Mouse (Mus musculus) limb, embryonic 10.5 days (tissue): ENCODE measurements at regions not wholly inside any gene's neighbourhood (a gene's known extent, or its start where the extent isn't known, plus 50 kb on each side); places are given as distances from the start of the nearest gene placed in this dataset.

ENCODE experiments used
- DNase-seq: peaks from one replicate; pipeline ENCODE4 v3.0.0-alpha.2; 2017; ENCODE audit warnings: low spot score
- H3K27ac ChIP-seq: fragments of 300-500 bp; sonication (generic); 2 replicates; pipeline ENCODE4 v1.5.1; 2016; ENCODE audit warnings: mild to moderate bottlenecking
- H3K27me3 ChIP-seq: fragments of 300-500 bp; sonication (generic); 2 replicates; pipeline ENCODE4 v1.6.1; 2016; ENCODE audit warnings: low read depth, mild to moderate bottlenecking; ENCODE audit not compliant: poor library complexity, severe bottlenecking
- H3K36me3 ChIP-seq: fragments of 300-500 bp; sonication (generic); 2 replicates; pipeline ENCODE4 v1.6.1; 2016; ENCODE audit warnings: mild to moderate bottlenecking, moderate library complexity
- H3K4me1 ChIP-seq: fragments of 300-500 bp; sonication (generic); 2 replicates; pipeline ENCODE4 v1.6.1; 2016
- H3K4me3 ChIP-seq: fragments of 300-500 bp; sonication (generic); 2 replicates; pipeline ENCODE4 v1.5.1; 2016; ENCODE audit warnings: mild to moderate bottlenecking, moderate library complexity
- H3K9me3 ChIP-seq: fragments of 300-500 bp; sonication (generic); replicated peaks from 2 replicates; pipeline ENCODE4 v1.6.1; 2016; ENCODE audit warnings: mild to moderate bottlenecking
- WGBS: fragments of 180-500 bp; shearing (Covaris S2); methylation state at CpG from one replicate; pipeline ENCODE4 v1.1.7; 2016; 5-methylcytosine and 5-hydroxymethylcytosine counted together

DNA sequence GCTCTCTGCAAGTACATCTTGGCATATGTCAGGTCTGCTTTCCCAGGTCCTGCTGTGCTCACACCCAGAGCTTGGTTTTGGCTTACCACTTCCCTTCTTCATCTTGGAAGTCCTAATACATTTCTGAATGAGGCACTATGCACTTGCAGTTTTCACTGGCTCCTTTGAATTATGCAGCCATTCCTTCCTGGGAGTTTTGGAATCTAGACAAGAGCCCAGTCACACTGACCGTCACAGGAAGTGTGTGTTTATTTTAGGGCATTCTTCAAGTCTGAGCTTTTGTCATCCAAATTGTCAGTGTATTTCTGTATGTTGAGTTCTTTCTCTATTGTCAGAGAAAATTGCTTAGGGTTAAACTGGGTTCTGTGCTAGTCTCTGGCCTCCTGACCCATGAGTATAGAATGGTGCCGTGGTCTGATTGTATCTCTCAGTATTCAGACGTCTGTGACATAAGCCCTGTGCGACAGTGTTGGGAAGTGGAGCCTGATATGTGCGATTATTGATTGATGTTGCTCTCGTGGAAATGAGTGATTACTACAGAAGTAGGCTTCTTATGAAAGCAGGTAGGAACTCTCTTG is 162.6 kb upstream of the Serpine2 start:
- 81% methylated on average over 6 of the region's 6 CpGs for WGBS
- no peaks in the 10 kb centered on the region for H3K4me1 ChIP-seq
- no peaks in the 10 kb centered on the region for H3K36me3 ChIP-seq
- no peaks in the 10 kb centered on the region for H3K27me3 ChIP-seq
- H3K27ac ChIP-seq, result no peak overlapping the region
- no peak for DNase-seq
- H3K9me3 ChIP-seq, result no peaks in the 10 kb centered on the region
- H3K4me3 ChIP-seq, result no peak overlapping the region

- no peaks in the 10 kb centered on the region for H3K9me3 ChIP-seq
- 78% methylated on average over 3 of the region's 3 CpGs for WGBS
- no peaks in the 10 kb centered on the region for H3K27me3 ChIP-seq
- no peak overlapping the region for H3K27ac ChIP-seq
- H3K36me3 ChIP-seq, result no peaks in the 10 kb centered on the region
- no peak for DNase-seq
- no peaks in the 10 kb centered on the region for H3K4me1 ChIP-seq
- no peak overlapping the region for H3K4me3 ChIP-seq
These were observed 160.9 kb upstream of the Serpine2 start for GRCm38 (mm10) chr1:80021866-80022265.

- H3K4me1 ChIP-seq, result peaks cover 14% of the 10 kb centered on the region
- H3K27me3 ChIP-seq, result no peaks in the 10 kb centered on the region
- no peak for DNase-seq
- H3K27ac ChIP-seq, result no peak overlapping the region
- H3K4me3 ChIP-seq, result no peak overlapping the region
- WGBS, result 81% methylated on average over 11 of the region's 11 CpGs
- no peaks in the 10 kb centered on the region for H3K36me3 ChIP-seq
- no peaks in the 10 kb centered on the region for H3K9me3 ChIP-seq
These were observed 157.5 kb upstream of the Serpine2 start for GRCm38 (mm10) chr1:80018391-80019065.

DNA sequence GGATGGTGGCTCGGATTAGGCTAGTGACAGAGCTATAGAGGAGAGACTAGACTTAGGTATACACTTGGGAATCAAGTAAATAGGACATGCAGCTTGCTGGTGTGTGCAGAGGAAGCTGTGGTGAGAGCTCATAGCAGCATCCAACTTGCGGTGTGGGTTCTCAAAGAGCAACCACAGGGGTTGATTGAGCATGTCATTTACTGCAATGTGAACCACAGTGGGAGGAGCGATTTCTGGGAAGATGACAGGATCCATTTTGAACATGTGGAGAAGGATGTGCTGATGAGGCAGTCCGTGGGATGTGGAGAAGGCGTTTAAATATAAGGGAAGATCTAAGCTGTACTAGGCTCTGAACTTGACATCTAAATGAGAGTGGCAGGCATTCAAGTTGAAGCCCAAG is 154.5 kb upstream of the Serpine2 start:
- H3K27ac ChIP-seq, result 0 out of 2 replicates have a peak overlapping the region, but pooled peaks have one; percentile 6
- no peaks in the 10 kb centered on the region for H3K36me3 ChIP-seq

GRCm38 (mm10) chr1:80014586-80014985 is 153.6 kb upstream of the Serpine2 start:
- no peaks in the 10 kb centered on the region for H3K36me3 ChIP-seq
- WGBS, result 37% methylated on average over 2 of the region's 2 CpGs
- H3K27me3 ChIP-seq, result no peaks in the 10 kb centered on the region
- no peak for DNase-seq
- H3K9me3 ChIP-seq, result no peaks in the 10 kb centered on the region
- H3K4me1 ChIP-seq, result peaks cover 14% of the 10 kb centered on the region
- H3K27ac ChIP-seq, result peak overlapping the region; percentile 58; the same call in 1 of the 2 replicates
- H3K4me3 ChIP-seq, result no peak overlapping the region

More for the DNA sequence above, 154.5 kb upstream of the Serpine2 start:
- H3K4me1 ChIP-seq, result peaks cover 14% of the 10 kb centered on the region
- 93% methylated on average over 5 of the region's 5 CpGs for WGBS
- no peak for DNase-seq
- no peaks in the 10 kb centered on the region for H3K9me3 ChIP-seq
- no peaks in the 10 kb centered on the region for H3K27me3 ChIP-seq
- H3K4me3 ChIP-seq, result no peak overlapping the region

GRCm38 (mm10) chr1:80010724-80011123 is 149.7 kb upstream of the Serpine2 start:
- Histone ChIP-seq H3K9me3 (no peaks in the 10 kb centered on the region), H3K27ac (no peak overlapping the region), H3K4me1 (peaks cover 14% of the 10 kb centered on the region), H3K4me3 (no peak overlapping the region), H3K36me3 (no peaks in the 10 kb centered on the region), H3K27me3 (no peaks in the 10 kb centered on the region)
- WGBS, result 49% methylated on average over 4 of the region's 4 CpGs
- DNase-seq, result no peak

- Histone ChIP-seq H3K4me1 (no peaks in the 10 kb centered on the region; the same call in 1 of the 2 replicates), H3K27ac (no peak overlapping the region), H3K9me3 (no peaks in the 10 kb centered on the region), H3K4me3 (no peak overlapping the region), H3K27me3 (no peaks in the 10 kb centered on the region), H3K36me3 (no peaks in the 10 kb centered on the region)
- DNase-seq, result no peak
- 82% methylated on average over 11 of the region's 11 CpGs for WGBS
These were observed 138.1 kb upstream of the Serpine2 start for GRCm38 (mm10) chr1:79999081-79999480.

DNA sequence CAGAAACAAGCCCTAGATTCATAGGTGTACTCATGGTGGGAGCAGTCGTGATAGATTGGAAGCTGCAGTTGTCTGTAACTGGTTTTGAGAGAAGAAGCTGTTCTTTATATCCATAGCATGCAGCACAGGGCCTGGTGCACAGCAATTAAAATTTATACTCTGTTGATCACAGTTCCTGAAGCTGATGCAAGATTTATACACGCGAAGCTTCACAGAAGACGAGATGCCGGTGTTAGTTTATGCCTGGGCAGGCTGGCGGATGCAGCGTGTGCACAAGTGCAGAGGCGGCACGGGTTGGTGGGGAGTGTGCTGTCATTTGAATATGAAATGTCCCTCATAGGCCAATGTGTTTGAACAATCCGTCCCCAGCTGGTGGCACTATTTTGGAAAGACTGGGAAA is 136.9 kb upstream of the Serpine2 start:
- Histone ChIP-seq H3K27ac (no peak overlapping the region), H3K27me3 (no peaks in the 10 kb centered on the region), H3K4me1 (no peaks in the 10 kb centered on the region; the same call in 1 of the 2 replicates), H3K36me3 (no peaks in the 10 kb centered on the region), H3K4me3 (no peak overlapping the region), H3K9me3 (no peaks in the 10 kb centered on the region)
- DNase-seq, result no peak
- WGBS, result 90% methylated on average over 10 of the region's 10 CpGs

DNA sequence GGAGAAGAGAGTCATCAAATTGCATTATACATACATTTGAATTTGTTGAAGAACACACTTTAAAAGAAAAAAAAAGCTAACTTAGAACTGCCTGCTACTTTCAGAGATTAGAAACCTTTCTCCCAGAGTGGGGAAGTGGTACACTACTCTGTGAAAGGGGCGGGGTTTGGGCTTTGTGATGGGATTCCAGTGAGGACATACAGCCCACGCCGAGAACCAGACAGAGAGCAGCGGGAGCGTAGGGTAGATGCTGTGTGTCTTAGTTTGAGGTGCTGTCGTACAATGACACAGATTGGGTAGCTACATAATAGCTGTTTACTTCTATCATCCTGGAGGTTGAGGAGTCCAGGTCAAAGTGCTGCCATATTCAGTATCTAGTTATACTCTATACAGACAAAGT is 136.5 kb upstream of the Serpine2 start:
- H3K4me1 ChIP-seq, result no peaks in the 10 kb centered on the region; the same call in 1 of the 2 replicates
- no peak for DNase-seq
- no peaks in the 10 kb centered on the region for H3K27me3 ChIP-seq
- H3K36me3 ChIP-seq, result no peaks in the 10 kb centered on the region
- H3K27ac ChIP-seq, result no peak overlapping the region
- WGBS, result 92% methylated on average over 6 of the region's 6 CpGs
- H3K9me3 ChIP-seq, result no peaks in the 10 kb centered on the region
- H3K4me3 ChIP-seq, result no peak overlapping the region

DNA sequence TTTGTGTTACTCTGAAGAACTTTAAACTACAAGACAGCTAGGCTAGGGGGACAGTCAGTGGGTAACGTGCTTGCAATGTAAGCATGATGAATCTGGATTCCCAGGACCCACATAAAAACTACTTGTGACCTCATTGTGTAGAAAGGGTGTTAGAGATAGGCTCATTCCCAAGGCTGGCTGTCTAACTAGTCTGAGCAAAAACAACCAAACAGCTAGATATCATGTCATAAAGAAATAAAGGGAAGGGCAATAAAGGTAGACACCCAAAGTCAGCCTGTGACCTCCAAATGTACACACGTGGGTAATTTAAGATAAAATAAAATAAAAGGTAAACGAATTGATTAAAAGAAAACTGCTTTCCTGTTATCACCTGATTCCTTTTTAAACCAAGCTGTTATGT is 123.7 kb upstream of the Serpine2 start:
- Histone ChIP-seq H3K4me1 (peaks cover 24% of the 10 kb centered on the region), H3K27ac (no peak overlapping the region), H3K36me3 (no peaks in the 10 kb centered on the region), H3K27me3 (no peaks in the 10 kb centered on the region), H3K4me3 (no peak overlapping the region), H3K9me3 (no peaks in the 10 kb centered on the region)
- no peak for DNase-seq
- 84% methylated on average over 3 of the region's 3 CpGs for WGBS

DNA sequence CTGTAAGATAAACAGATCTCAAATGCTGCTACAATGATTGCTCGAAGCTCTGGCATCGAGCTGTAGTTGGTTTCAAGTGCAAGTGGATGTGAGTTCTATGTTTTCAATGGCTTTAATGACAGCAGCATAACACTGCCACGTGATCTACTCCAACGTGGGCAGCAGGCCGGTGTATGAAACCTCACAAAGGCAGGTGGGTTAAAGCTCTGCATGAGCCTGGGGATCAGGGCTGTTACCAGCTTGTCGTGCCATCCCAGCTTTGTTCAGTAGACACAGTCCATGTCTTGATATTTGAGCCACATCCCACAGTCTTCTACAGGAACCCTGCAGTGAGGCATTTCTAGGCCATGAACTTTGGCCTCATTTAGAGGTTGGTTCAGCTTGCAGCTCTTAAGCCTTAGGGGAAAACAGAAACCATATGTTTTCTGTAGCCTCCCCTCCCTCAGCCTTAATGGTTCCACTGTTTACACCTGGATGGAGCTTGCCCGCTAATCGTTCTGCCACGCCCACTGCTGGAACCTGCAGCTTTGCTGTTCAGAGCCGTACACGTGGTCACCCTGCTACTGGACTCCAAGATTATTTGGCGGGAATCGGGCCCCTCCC is 121.8 kb upstream of the Serpine2 start:
- Histone ChIP-seq H3K27ac (peak overlapping the region; percentile 59), H3K4me1 (peaks cover 40% of the 10 kb centered on the region), H3K27me3 (no peaks in the 10 kb centered on the region), H3K9me3 (no peaks in the 10 kb centered on the region), H3K4me3 (no peak overlapping the region), H3K36me3 (no peaks in the 10 kb centered on the region)
- peak; percentile 64 for DNase-seq
- WGBS, result 45% methylated on average over 13 of the region's 13 CpGs

- H3K36me3 ChIP-seq, result no peaks in the 10 kb centered on the region
- peaks cover 43% of the 10 kb centered on the region for H3K4me1 ChIP-seq
- no peak for DNase-seq
- H3K4me3 ChIP-seq, result no peak overlapping the region
- no peaks in the 10 kb centered on the region for H3K27me3 ChIP-seq
- H3K9me3 ChIP-seq, result no peaks in the 10 kb centered on the region
- H3K27ac ChIP-seq, result no peak overlapping the region
- WGBS, result 87% methylated on average over 6 of the region's 6 CpGs
These were observed 118.9 kb upstream of the Serpine2 start for GRCm38 (mm10) chr1:79979863-79980262.

DNA sequence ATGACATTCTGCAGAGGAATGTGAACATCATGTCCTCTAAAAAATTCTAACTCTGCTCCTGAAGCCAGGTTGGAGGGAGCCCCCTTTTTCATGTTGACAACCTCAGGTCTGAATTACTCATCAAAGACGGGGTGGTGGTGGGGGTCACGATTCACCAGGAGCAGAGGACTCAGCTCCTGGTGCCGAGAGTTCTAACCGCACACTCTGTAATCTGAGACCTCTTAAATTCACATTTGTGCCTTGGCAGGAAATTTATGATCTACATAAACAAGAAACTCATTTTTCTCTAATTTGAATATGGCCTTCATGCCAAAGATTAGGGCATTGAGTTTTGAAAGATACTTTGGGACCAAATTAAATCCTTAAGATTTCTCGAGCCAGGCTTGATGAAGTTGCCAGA is 117.2 kb upstream of the Serpine2 start:
- no peak overlapping the region for H3K27ac ChIP-seq
- DNase-seq, result peak; percentile 36
- H3K27me3 ChIP-seq, result no peaks in the 10 kb centered on the region
- no peaks in the 10 kb centered on the region for H3K36me3 ChIP-seq
- no peaks in the 10 kb centered on the region for H3K9me3 ChIP-seq
- no peak overlapping the region for H3K4me3 ChIP-seq
- 23% methylated on average over 5 of the region's 5 CpGs for WGBS
- peaks cover 36% of the 10 kb centered on the region for H3K4me1 ChIP-seq
